Mouse (Mus musculus): ENCODE data around the gene Agbl4.

Agbl4 gene

GRCm38 (mm10) chr4:111501441-111501840 lies 1104.0 kb downstream of the Agbl4 start:
- DNase-seq (ENCODE audit: low read depth): no peak

GRCm38 (mm10) chr4:111502965-111503727 lies 1105.7 kb downstream of the Agbl4 start:
- no peak for DNase-seq (ENCODE audit: low read depth)

- no peak for DNase-seq (ENCODE audit: low read depth)
Measured at GRCm38 (mm10) chr4:111504952-111505351, 1107.5 kb downstream of the Agbl4 start.

- no peak for DNase-seq (ENCODE audit: low read depth)
Measured at GRCm38 (mm10) chr4:111510129-111510528, 1112.7 kb downstream of the Agbl4 start.

GRCm38 (mm10) chr4:111513921-111514320 lies 1116.5 kb downstream of the Agbl4 start:
- no peak for DNase-seq (ENCODE audit: low read depth)

- no peak for DNase-seq (ENCODE audit: low read depth)
Measured at GRCm38 (mm10) chr4:111516136-111516535, 1118.7 kb downstream of the Agbl4 start.

GRCm38 (mm10) chr4:111517063-111517792 lies 1119.8 kb downstream of the Agbl4 start:
- DNase-seq (ENCODE audit: low read depth): no peak

GRCm38 (mm10) chr4:111518191-111518590 lies 1120.7 kb downstream of the Agbl4 start:
- DNase-seq (ENCODE audit: low read depth): no peak

- DNase-seq (ENCODE audit: low read depth): no peak
Measured at GRCm38 (mm10) chr4:111519267-111519666, 1121.8 kb downstream of the Agbl4 start.

GRCm38 (mm10) chr4:111520006-111520405 lies 1122.5 kb downstream of the Agbl4 start:
- DNase-seq (ENCODE audit: low read depth): no peak

- DNase-seq (ENCODE audit: low read depth): no peak
Measured at GRCm38 (mm10) chr4:111522974-111523373, 1125.5 kb downstream of the Agbl4 start.

GRCm38 (mm10) chr4:111528961-111529360 lies 1131.5 kb downstream of the Agbl4 start:
- DNase-seq (ENCODE audit: low read depth): no peak

GRCm38 (mm10) chr4:111529996-111530395 lies 1132.5 kb downstream of the Agbl4 start:
- DNase-seq (ENCODE audit: low read depth): no peak

- DNase-seq (ENCODE audit: low read depth): no peak
Measured at GRCm38 (mm10) chr4:111530537-111530936, 1133.1 kb downstream of the Agbl4 start.

- no peak for DNase-seq (ENCODE audit: low read depth)
Measured at GRCm38 (mm10) chr4:111544684-111545083, 1147.2 kb downstream of the Agbl4 start.

GRCm38 (mm10) chr4:111546009-111546408 lies 1148.5 kb downstream of the Agbl4 start:
- no peak for DNase-seq (ENCODE audit: low read depth)

- DNase-seq (ENCODE audit: low read depth): no peak
Measured at GRCm38 (mm10) chr4:111555426-111555825, 1158.0 kb downstream of the Agbl4 start.

- no peak for DNase-seq (ENCODE audit: low read depth)
Measured at GRCm38 (mm10) chr4:111577087-111577773, 1179.8 kb downstream of the Agbl4 start.

- DNase-seq (ENCODE audit: low read depth): no peak
Measured at GRCm38 (mm10) chr4:111579115-111579862, 1181.8 kb downstream of the Agbl4 start.

GRCm38 (mm10) chr4:111579863-111580224 lies 1182.4 kb downstream of the Agbl4 start:
- no peak for DNase-seq (ENCODE audit: low read depth)

- DNase-seq (ENCODE audit: low read depth): no peak
Measured at GRCm38 (mm10) chr4:111580239-111580638, 1182.8 kb downstream of the Agbl4 start.

Measured in c-Kit-positive CD71-negative TER-119-negative erythroid progenitor cells, embryonic 14.5 days (primary cell).